In genomic region chr13:28526299-28526698, GRCm38 (mm10) we compare ENCODE assay signal across 25 mouse cellular contexts.
DNase-seq lines count a peak whose midpoint lies in the region; ATAC-seq and TF ChIP-seq lines count a peak whose summit lies in the region.
"Had no signal": no experiment of that assay in that cellular context is flagged by ENCODE, and none has a peak within 500 bp of the region (broad histone marks: within the 10 kb centered on the region; RNA-seq: fewer than 3 reads in every experiment).

No protein-coding gene starts in this region.

- H3K4me1 ChIP-seq in intestine, embryonic 14.5 days (replicated peaks; ENCODE audit: control insufficient read depth, insufficient read depth, low read length): no peaks in the 10 kb centered on the region
- no peaks in the 10 kb centered on the region for H3K4me1 ChIP-seq in intestine, embryonic 16.5 days (ENCODE audit: control insufficient read depth, insufficient read depth, low read length)
- H3K4me1 ChIP-seq in midbrain, postnatal 0 days (ENCODE audit: insufficient read depth, low read length): no peaks in the 10 kb centered on the region
- no peaks in the 10 kb centered on the region for H3K4me1 ChIP-seq in midbrain, embryonic 11.5 days (ENCODE audit: control insufficient read depth, insufficient read depth, low read length)
- no peaks in the 10 kb centered on the region for H3K4me1 ChIP-seq in stomach, postnatal 0 days (replicated peaks; ENCODE audit: control insufficient read depth, insufficient read depth)
- H3K4me1 ChIP-seq in kidney, embryonic 14.5 days (ENCODE audit: control insufficient read depth, insufficient read depth, low read length): 0 out of 2 replicates have a peak, but pooled peaks cover under 1% of the 10 kb centered on the region
- H3K4me1 ChIP-seq: liver, embryonic 13.5 days; midbrain, embryonic 15.5 days; stomach, embryonic 15.5 days had no signal

- WGBS in intestine, embryonic 14.5 days: 91% methylated on average over 1 of the region's 1 CpGs
- WGBS in intestine, embryonic 16.5 days: 94% methylated on average over 1 of the region's 1 CpGs
- WGBS in midbrain, postnatal 0 days: 94% methylated on average over 1 of the region's 1 CpGs
- 84% methylated on average over 1 of the region's 1 CpGs for WGBS in midbrain, embryonic 11.5 days
- WGBS in stomach, postnatal 0 days: 95% methylated on average over 1 of the region's 1 CpGs
- WGBS in kidney, embryonic 14.5 days: 97% methylated on average over 1 of the region's 1 CpGs

- peak; percentile 60 for DNase-seq in adrenal gland, adult 2 months
- DNase-seq in adrenal gland, postnatal 25 days: no peak
- peak; percentile 36 for DNase-seq in intestine, embryonic 14.5 days (ENCODE audit: low spot score)
- DNase-seq in midbrain, postnatal 0 days (ENCODE audit: low spot score): no peak
- DNase-seq in midbrain, embryonic 11.5 days (ENCODE audit: low spot score, missing footprints): no peak
- no peak for DNase-seq in stomach, postnatal 0 days (ENCODE audit: low spot score)
- DNase-seq: cerebellum, adult 11 months; cerebellum, postnatal 14 days; gastrocnemius, postnatal 36 days; heart, postnatal 10 days; kidney, adult 11 months; kidney, postnatal 4 days; liver, embryonic 13.5 days; right cerebral cortex, postnatal 25 days; thymus, adult 2 months had no signal

- no peak for ATAC-seq in intestine, embryonic 14.5 days (replicated peaks; ENCODE audit: low FRiP score, low TSS enrichment, low read depth)
- no peak for ATAC-seq in intestine, embryonic 16.5 days
- ATAC-seq in midbrain, postnatal 0 days (ENCODE audit: low FRiP score): no peak
- no peak for ATAC-seq in midbrain, embryonic 11.5 days (ENCODE audit: low FRiP score)
- ATAC-seq in stomach, postnatal 0 days (ENCODE audit: low FRiP score, low TSS enrichment): no peak
- ATAC-seq in kidney, embryonic 14.5 days (ENCODE audit: low FRiP score, low TSS enrichment): no peak
- ATAC-seq: forebrain, embryonic 15.5 days; midbrain, embryonic 15.5 days had no signal

- no peak overlapping the region for H3K4me2 ChIP-seq in intestine, embryonic 14.5 days (ENCODE audit: low read length)
- no peak overlapping the region for H3K4me2 ChIP-seq in intestine, embryonic 16.5 days (ENCODE audit: low read depth, low read length)
- no peak overlapping the region for H3K4me2 ChIP-seq in midbrain, postnatal 0 days (ENCODE audit: low read depth, low read length, poor library complexity, severe bottlenecking)
- no peak overlapping the region for H3K4me2 ChIP-seq in midbrain, embryonic 11.5 days
- no peak overlapping the region for H3K4me2 ChIP-seq in stomach, postnatal 0 days (replicated peaks; ENCODE audit: low read depth)
- H3K4me2 ChIP-seq in kidney, embryonic 14.5 days (replicated peaks; ENCODE audit: low read depth, low read length): no peak overlapping the region
- H3K4me2 ChIP-seq: embryonic facial prominence, embryonic 13.5 days; forebrain, embryonic 15.5 days; hindbrain, embryonic 12.5 days; limb, embryonic 12.5 days; liver, embryonic 13.5 days; midbrain, embryonic 15.5 days; neural tube, embryonic 15.5 days; stomach, embryonic 15.5 days had no signal

- TF ChIP-seq CTCF in midbrain, postnatal 0 days (IDR thresholded peaks at IDR 0.05): 0 out of 2 replicates have a peak, but pooled peaks have one; percentile 2
- peak; percentile 37 for TF ChIP-seq CTCF in stomach, postnatal 0 days (IDR thresholded peaks at IDR 0.05; ENCODE audit: low read depth)

- no peak overlapping the region for H3K9ac ChIP-seq in intestine, embryonic 14.5 days (ENCODE audit: low read length)
- no peak overlapping the region for H3K9ac ChIP-seq in intestine, embryonic 16.5 days (ENCODE audit: low read depth, low read length)
- no peak overlapping the region for H3K9ac ChIP-seq in midbrain, postnatal 0 days (replicated peaks; ENCODE audit: low read length, poor library complexity, severe bottlenecking)
- H3K9ac ChIP-seq in midbrain, embryonic 11.5 days (ENCODE audit: low read length): no peak overlapping the region
- no peak overlapping the region for H3K9ac ChIP-seq in stomach, postnatal 0 days (ENCODE audit: low read length)
- no peak overlapping the region for H3K9ac ChIP-seq in kidney, embryonic 14.5 days (ENCODE audit: low read depth, low read length)
- H3K9ac ChIP-seq: embryonic facial prominence, embryonic 13.5 days; forebrain, embryonic 15.5 days; hindbrain, embryonic 12.5 days; limb, embryonic 12.5 days; liver, embryonic 13.5 days; midbrain, embryonic 15.5 days; neural tube, embryonic 15.5 days; stomach, embryonic 15.5 days had no signal

- H3K27ac ChIP-seq in intestine, embryonic 14.5 days (ENCODE audit: low read depth): no peak overlapping the region
- H3K27ac ChIP-seq in intestine, embryonic 16.5 days (ENCODE audit: low read length): no peak overlapping the region
- no peak overlapping the region for H3K27ac ChIP-seq in midbrain, postnatal 0 days (ENCODE audit: low read depth, low read length)
- no peak overlapping the region for H3K27ac ChIP-seq in midbrain, embryonic 11.5 days (ENCODE audit: low read depth, low read length)
- H3K27ac ChIP-seq in stomach, postnatal 0 days (replicated peaks): no peak overlapping the region
- no peak overlapping the region for H3K27ac ChIP-seq in kidney, embryonic 14.5 days (ENCODE audit: low read depth, low read length)
- H3K27ac ChIP-seq: embryonic facial prominence, embryonic 13.5 days; forebrain, embryonic 15.5 days; heart, embryonic 10.5 days; hindbrain, embryonic 12.5 days; limb, embryonic 12.5 days; liver, embryonic 13.5 days; midbrain, embryonic 15.5 days; neural tube, embryonic 15.5 days; stomach, embryonic 15.5 days had no signal

- H3K27me3 ChIP-seq in intestine, embryonic 14.5 days (replicated peaks; ENCODE audit: control insufficient read depth, insufficient read depth, low read length): no peaks in the 10 kb centered on the region
- no peaks in the 10 kb centered on the region for H3K27me3 ChIP-seq in intestine, embryonic 16.5 days (replicated peaks; ENCODE audit: control insufficient read depth, insufficient read depth, low read length)
- no peaks in the 10 kb centered on the region for H3K27me3 ChIP-seq in midbrain, postnatal 0 days (ENCODE audit: insufficient read depth, low read length)
- no peaks in the 10 kb centered on the region for H3K27me3 ChIP-seq in midbrain, embryonic 11.5 days (ENCODE audit: control insufficient read depth, insufficient read depth, low read length)
- H3K27me3 ChIP-seq in stomach, postnatal 0 days (ENCODE audit: control insufficient read depth, insufficient read depth, low read length): no peaks in the 10 kb centered on the region
- H3K27me3 ChIP-seq in kidney, embryonic 14.5 days (ENCODE audit: control insufficient read depth, insufficient read depth, low read length): no peaks in the 10 kb centered on the region
- H3K27me3 ChIP-seq: embryonic facial prominence, embryonic 13.5 days; forebrain, embryonic 15.5 days; hindbrain, embryonic 12.5 days; limb, embryonic 12.5 days; liver, embryonic 13.5 days; midbrain, embryonic 15.5 days; neural tube, embryonic 15.5 days; stomach, embryonic 15.5 days had no signal

- no peaks in the 10 kb centered on the region for H3K9me3 ChIP-seq in intestine, embryonic 14.5 days (ENCODE audit: control insufficient read depth, low read length)
- peaks cover 6% of the 10 kb centered on the region; the same call in 1 of the 2 replicates for H3K9me3 ChIP-seq in intestine, embryonic 16.5 days (ENCODE audit: control insufficient read depth, low read length)
- no peaks in the 10 kb centered on the region for H3K9me3 ChIP-seq in midbrain, postnatal 0 days (ENCODE audit: low read length)
- peaks cover 8% of the 10 kb centered on the region; the same call in 1 of the 2 replicates for H3K9me3 ChIP-seq in midbrain, embryonic 11.5 days (ENCODE audit: control insufficient read depth, low read length)
- 0 out of 2 replicates have a peak, but pooled peaks cover 3% of the 10 kb centered on the region for H3K9me3 ChIP-seq in stomach, postnatal 0 days (ENCODE audit: control insufficient read depth, low read length)
- no peaks in the 10 kb centered on the region for H3K9me3 ChIP-seq in kidney, embryonic 14.5 days (ENCODE audit: control insufficient read depth, low read length)
- H3K9me3 ChIP-seq: embryonic facial prominence, embryonic 13.5 days; forebrain, embryonic 15.5 days; heart, embryonic 10.5 days; hindbrain, embryonic 12.5 days; liver, embryonic 13.5 days; midbrain, embryonic 15.5 days; neural tube, embryonic 15.5 days; stomach, embryonic 15.5 days had no signal

- no peak overlapping the region for H3K4me3 ChIP-seq in intestine, embryonic 14.5 days (ENCODE audit: low read depth, low read length)
- H3K4me3 ChIP-seq in intestine, embryonic 16.5 days (ENCODE audit: low read length): no peak overlapping the region
- no peak overlapping the region for H3K4me3 ChIP-seq in midbrain, postnatal 0 days (ENCODE audit: low read depth, low read length)
- H3K4me3 ChIP-seq in midbrain, embryonic 11.5 days (ENCODE audit: low read depth, low read length): no peak overlapping the region
- no peak overlapping the region for H3K4me3 ChIP-seq in stomach, postnatal 0 days (ENCODE audit: low read depth, low read length)
- H3K4me3 ChIP-seq in kidney, embryonic 14.5 days (ENCODE audit: low read length): no peak overlapping the region
- H3K4me3 ChIP-seq: embryonic facial prominence, embryonic 13.5 days; forebrain, embryonic 15.5 days; heart, embryonic 10.5 days; hindbrain, embryonic 12.5 days; limb, embryonic 12.5 days; liver, embryonic 13.5 days; midbrain, embryonic 15.5 days; neural tube, embryonic 15.5 days; stomach, embryonic 15.5 days had no signal

- TF ChIP-seq EP300 in stomach, postnatal 0 days (optimal IDR thresholded peaks at IDR 0.05): no peak

- H3K36me3 ChIP-seq in intestine, embryonic 14.5 days (ENCODE audit: control insufficient read depth, insufficient read depth, low read length): no peaks in the 10 kb centered on the region
- H3K36me3 ChIP-seq in intestine, embryonic 16.5 days (ENCODE audit: control insufficient read depth, insufficient read depth, low read length): no peaks in the 10 kb centered on the region
- no peaks in the 10 kb centered on the region for H3K36me3 ChIP-seq in midbrain, postnatal 0 days (ENCODE audit: insufficient read depth, low read length)
- H3K36me3 ChIP-seq in midbrain, embryonic 11.5 days (ENCODE audit: control insufficient read depth, insufficient read depth, low read length): peaks cover 3% of the 10 kb centered on the region; the same call in 1 of the 2 replicates
- H3K36me3 ChIP-seq in stomach, postnatal 0 days (ENCODE audit: control insufficient read depth, insufficient read depth, low read length): no peaks in the 10 kb centered on the region
- H3K36me3 ChIP-seq in kidney, embryonic 14.5 days (ENCODE audit: control insufficient read depth, insufficient read depth, low read length): no peaks in the 10 kb centered on the region
- H3K36me3 ChIP-seq: heart, embryonic 10.5 days; hindbrain, embryonic 12.5 days; liver, embryonic 13.5 days; midbrain, embryonic 15.5 days; neural tube, embryonic 15.5 days; stomach, embryonic 15.5 days had no signal

Comparison
In these comparisons a context has a peak if more than half of its experiments do, and no peak if none do; other contexts are left out.
1. DNase-seq: peak in adrenal gland, adult 2 months (single experiment) and intestine, embryonic 14.5 days (single experiment); none in adrenal gland, postnatal 25 days (single experiment), midbrain, postnatal 0 days (single experiment), midbrain, embryonic 11.5 days (single experiment) and stomach, postnatal 0 days (single experiment).